Mouse (Mus musculus) MEL (cell line): ENCODE data around the gene Rbfox3.

Experiments
- CTCF ChIP-seq, 3 experiments: IDR thresholded peaks in 2 of 3; conservative IDR thresholded peaks in 1 of 3; 2 replicates each; pipeline ENCODE4 v1.5.1; 2011 to 2012; ENCODE audit warnings: low read length in 3 of 3, low read depth in 2 of 3, mild to moderate bottlenecking in 2 of 3, improper control_type of control experiment in 1 of 3, inconsistent platforms in 1 of 3, mixed read lengths in 1 of 3, moderate library complexity in 1 of 3; ENCODE audit not compliant: control insufficient read depth in 1 of 3, insufficient read depth in 1 of 3, poor library complexity in 1 of 3, severe bottlenecking in 1 of 3
- MEF2A ChIP-seq: IDR thresholded peaks from 2 replicates; pipeline ENCODE4 v1.6.1; 2014; ENCODE audit warnings: low read depth, mild to moderate bottlenecking, inconsistent platforms, low read length, improper control_type of control experiment; ENCODE audit not compliant: poor library complexity, insufficient replicate concordance, severe bottlenecking; ENCODE audit errors: extremely low read depth
- POLR2A ChIP-seq, 2 experiments: IDR thresholded peaks; 2 replicates each; pipeline ENCODE4 v1.6.1; 2011 to 2012; ENCODE audit warnings: low read length in 2 of 2, mild to moderate bottlenecking in 2 of 2, control low read depth in 1 of 2, improper control_type of control experiment in 1 of 2, low read depth in 1 of 2, moderate library complexity in 1 of 2; ENCODE audit not compliant: control insufficient read depth in 1 of 2, insufficient read depth in 1 of 2, poor library complexity in 1 of 2
- TCF12 ChIP-seq: IDR thresholded peaks from 2 replicates; pipeline ENCODE4 v1.6.1; 2014; ENCODE audit warnings: low read depth, mild to moderate bottlenecking, inconsistent platforms, low read length, improper control_type of control experiment, moderate library complexity
- UBTF ChIP-seq: IDR thresholded peaks from 2 replicates; pipeline ENCODE4 v1.6.1; 2012; ENCODE audit warnings: low read depth, mild to moderate bottlenecking, inconsistent platforms, low read length, improper control_type of control experiment, moderate library complexity, borderline replicate concordance; ENCODE audit not compliant: insufficient read depth
- ZKSCAN1 ChIP-seq: IDR thresholded peaks from 2 replicates; pipeline ENCODE4 v1.6.1; 2012; ENCODE audit warnings: low read depth, mild to moderate bottlenecking, inconsistent platforms, low read length, improper control_type of control experiment, moderate library complexity

DNA sequence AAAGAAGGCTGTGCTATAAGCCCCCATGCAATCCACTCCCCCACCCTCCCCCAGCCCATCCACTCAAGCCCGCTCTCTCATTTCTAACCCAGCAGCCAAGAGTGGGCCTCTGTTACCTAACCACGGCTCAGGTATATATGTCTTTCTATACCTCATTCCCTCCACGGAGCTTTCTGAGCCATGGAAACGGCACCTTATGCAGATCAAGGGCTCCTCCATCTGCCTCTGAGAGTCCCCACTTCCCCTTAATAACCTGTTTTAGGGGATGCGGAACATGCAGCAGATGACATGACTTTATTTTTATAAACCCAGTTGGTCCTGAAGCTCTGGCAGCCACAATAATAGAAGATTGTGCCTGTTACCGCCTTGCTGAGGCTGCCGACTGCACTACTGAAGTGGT lies 63.4 kb downstream of the Rbfox3 start:
- TF ChIP-seq ZKSCAN1 (no peak), UBTF (no peak), TCF12 (no peak), MEF2A (no peak), POLR2A (IDR thresholded peaks at IDR 0.05; ENCODE audit: control insufficient read depth in 1 of 2, insufficient read depth in 1 of 2, low read depth in 1 of 2, low read length in 2 of 2, poor library complexity in 1 of 2) (no peak), CTCF (IDR thresholded peaks at IDR 0.05 in 2 of 3, conservative IDR thresholded peaks at IDR 0.05 in 1 of 3; ENCODE audit: control insufficient read depth in 1 of 3, insufficient read depth in 1 of 3, low read depth in 2 of 3, low read length in 3 of 3, poor library complexity in 1 of 3, severe bottlenecking in 1 of 3) (no peak)
